ENCODE assay signal across 25 mouse cellular contexts in genomic region chr6:4405301-4405700, GRCm38 (mm10).
DNase-seq lines count a peak whose midpoint lies in the region; ATAC-seq and TF ChIP-seq lines count a peak whose summit lies in the region.
"Had no signal": no experiment of that assay in that cellular context is flagged by ENCODE, and none has a peak within 500 bp of the region (broad histone marks: within the 10 kb centered on the region; RNA-seq: fewer than 3 reads in every experiment).

No protein-coding gene starts in this region.

- no peak overlapping the region for H3K4me3 ChIP-seq in forebrain, embryonic 13.5 days
- no peak overlapping the region for H3K4me3 ChIP-seq in forebrain, embryonic 12.5 days (replicated peaks)
- H3K4me3 ChIP-seq in forebrain, postnatal 0 days (ENCODE audit: low read depth, low read length), result no peak overlapping the region
- H3K4me3 ChIP-seq in forebrain, embryonic 10.5 days, result no peak overlapping the region
- H3K4me3 ChIP-seq: embryonic facial prominence, embryonic 13.5 days; embryonic facial prominence, embryonic 15.5 days; erythroblast, embryonic 14.5 days had no signal

- peak; percentile 8; the same call in 1 of the 2 replicates for ATAC-seq in forebrain, embryonic 13.5 days
- no peak for ATAC-seq in forebrain, embryonic 12.5 days (ENCODE audit: low FRiP score)
- peak; percentile 84 for ATAC-seq in forebrain, postnatal 0 days
- ATAC-seq: activated CD4-positive, CD25-positive, alpha-beta regulatory T cell, adult 4 months; CD4-positive, CD25-positive, alpha-beta regulatory T cell, adult 4 months; Patski had no signal

- H3K9ac ChIP-seq in forebrain, embryonic 13.5 days, result no peak overlapping the region
- H3K9ac ChIP-seq in forebrain, embryonic 12.5 days, result no peak overlapping the region
- no peak overlapping the region for H3K9ac ChIP-seq in forebrain, postnatal 0 days
- H3K9ac ChIP-seq: embryonic facial prominence, embryonic 13.5 days; embryonic facial prominence, embryonic 15.5 days had no signal

- no peaks in the 10 kb centered on the region for H3K36me3 ChIP-seq in forebrain, embryonic 13.5 days (ENCODE audit: poor library complexity, severe bottlenecking)
- no peaks in the 10 kb centered on the region for H3K36me3 ChIP-seq in forebrain, embryonic 12.5 days (replicated peaks)
- H3K36me3 ChIP-seq in forebrain, postnatal 0 days (ENCODE audit: insufficient read depth), result no peaks in the 10 kb centered on the region
- no peaks in the 10 kb centered on the region for H3K36me3 ChIP-seq in forebrain, embryonic 10.5 days (replicated peaks)
- H3K36me3 ChIP-seq: embryonic facial prominence, embryonic 13.5 days; embryonic facial prominence, embryonic 15.5 days; G1E had no signal

- H3K4me2 ChIP-seq in forebrain, embryonic 13.5 days, result no peak overlapping the region
- no peak overlapping the region for H3K4me2 ChIP-seq in forebrain, embryonic 12.5 days
- H3K4me2 ChIP-seq in forebrain, postnatal 0 days (ENCODE audit: low read depth), result no peak overlapping the region
- H3K4me2 ChIP-seq: embryonic facial prominence, embryonic 13.5 days; embryonic facial prominence, embryonic 15.5 days had no signal

- H3K27ac ChIP-seq in forebrain, embryonic 13.5 days, result no peak overlapping the region
- H3K27ac ChIP-seq in forebrain, embryonic 12.5 days, result no peak overlapping the region
- no peak overlapping the region for H3K27ac ChIP-seq in forebrain, postnatal 0 days (ENCODE audit: low read depth, low read length)
- H3K27ac ChIP-seq in forebrain, embryonic 10.5 days, result no peak overlapping the region
- H3K27ac ChIP-seq: embryonic facial prominence, embryonic 13.5 days; embryonic facial prominence, embryonic 15.5 days had no signal

- no peaks in the 10 kb centered on the region for H3K27me3 ChIP-seq in forebrain, embryonic 13.5 days
- H3K27me3 ChIP-seq in forebrain, embryonic 12.5 days, result no peaks in the 10 kb centered on the region
- no peaks in the 10 kb centered on the region for H3K27me3 ChIP-seq in forebrain, postnatal 0 days (ENCODE audit: insufficient read depth, low read length)
- H3K27me3 ChIP-seq in forebrain, embryonic 10.5 days (ENCODE audit: poor library complexity, severe bottlenecking), result no peaks in the 10 kb centered on the region
- H3K27me3 ChIP-seq: CH12.LX; embryonic facial prominence, embryonic 13.5 days; embryonic facial prominence, embryonic 15.5 days; Patski had no signal

- H3K9me3 ChIP-seq in forebrain, embryonic 13.5 days (replicated peaks), result no peaks in the 10 kb centered on the region
- no peaks in the 10 kb centered on the region for H3K9me3 ChIP-seq in forebrain, embryonic 12.5 days
- H3K9me3 ChIP-seq in forebrain, postnatal 0 days (ENCODE audit: low read length), result no peaks in the 10 kb centered on the region
- H3K9me3 ChIP-seq in forebrain, embryonic 10.5 days, result no peaks in the 10 kb centered on the region
- H3K9me3 ChIP-seq: embryonic facial prominence, embryonic 13.5 days; embryonic facial prominence, embryonic 15.5 days; G1E had no signal

- no peak for TF ChIP-seq CTCF in forebrain, postnatal 0 days (IDR thresholded peaks at IDR 0.05; ENCODE audit: low read depth)

- WGBS in forebrain, embryonic 13.5 days, result 92% methylated on average over 3 of the region's 3 CpGs
- WGBS in forebrain, embryonic 12.5 days, result 93% methylated on average over 3 of the region's 3 CpGs
- WGBS in forebrain, postnatal 0 days, result 70% methylated on average over 3 of the region's 3 CpGs
- WGBS in forebrain, embryonic 10.5 days, result 93% methylated on average over 3 of the region's 3 CpGs

- peak; percentile 40 for DNase-seq in forebrain, postnatal 0 days
- no peak for DNase-seq in forebrain, embryonic 10.5 days (ENCODE audit: extremely low spot score, low spot score)
- DNase-seq in brain, adult 2 months (ENCODE audit: low read depth, low spot score), result peak; percentile 47
- DNase-seq in right cerebral cortex, adult 2 months (ENCODE audit: low spot score in 2 of 2), result no peak
- DNase-seq: adrenal gland, adult 8-10 months; adrenal gland, postnatal 14 days; adrenal gland, postnatal 36 days; B cell, adult 2 months; cerebellum, adult 11 months; cerebellum, adult 18-20 months; cerebellum, adult 8-10 months; cerebellum, adult 9-11 months; cerebellum, postnatal 14 days; cerebellum, postnatal 36 days; embryo, embryonic 11 days had no signal

- H3K4me1 ChIP-seq in forebrain, embryonic 13.5 days, result no peaks in the 10 kb centered on the region
- no peaks in the 10 kb centered on the region for H3K4me1 ChIP-seq in forebrain, embryonic 12.5 days
- H3K4me1 ChIP-seq in forebrain, postnatal 0 days (ENCODE audit: insufficient read depth), result no peaks in the 10 kb centered on the region
- no peaks in the 10 kb centered on the region for H3K4me1 ChIP-seq in forebrain, embryonic 10.5 days
- H3K4me1 ChIP-seq: embryonic facial prominence, embryonic 13.5 days; embryonic facial prominence, embryonic 15.5 days had no signal

Comparison
In these comparisons a context has a peak if more than half of its experiments do, and no peak if none do; other contexts are left out.
1. DNase-seq: peak in forebrain, postnatal 0 days (single experiment) and brain, adult 2 months (single experiment); none in forebrain, embryonic 10.5 days (single experiment) and right cerebral cortex, adult 2 months (0 of 2).